Mouse (Mus musculus): ENCODE data around the gene Ceacam9. TPM values are rescaled to one million over a fixed set of nuclear protein-coding genes. Genes with fewer than 3 reads are reported as not detected.

Ceacam9 gene
- polyA plus RNA-seq (2017; shearing (Covaris generic)): not detected

DNA sequence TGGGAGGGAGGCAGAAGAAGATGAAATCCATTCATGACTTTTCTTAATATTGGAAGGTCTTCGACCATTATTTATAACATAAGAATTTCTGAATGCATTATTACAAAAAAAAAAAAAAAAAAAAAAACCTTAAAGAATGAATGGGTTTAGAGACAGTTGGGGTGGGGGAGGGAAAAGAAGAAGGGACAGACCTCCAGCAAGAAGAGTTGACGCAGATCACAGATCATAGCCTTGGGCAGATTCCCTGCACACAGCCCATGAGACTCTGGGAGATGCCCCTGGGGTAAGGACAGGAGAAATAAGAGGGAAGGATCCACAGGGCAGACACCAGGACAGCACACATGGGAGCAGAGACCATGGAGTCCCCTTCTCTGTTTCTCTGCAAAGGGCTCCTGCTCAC lies at the start of gene Ceacam9:
Gene Ceacam9, plus strand, starts transcription at position 301 of the 400 bp plus-strand sequence.

DNA sequence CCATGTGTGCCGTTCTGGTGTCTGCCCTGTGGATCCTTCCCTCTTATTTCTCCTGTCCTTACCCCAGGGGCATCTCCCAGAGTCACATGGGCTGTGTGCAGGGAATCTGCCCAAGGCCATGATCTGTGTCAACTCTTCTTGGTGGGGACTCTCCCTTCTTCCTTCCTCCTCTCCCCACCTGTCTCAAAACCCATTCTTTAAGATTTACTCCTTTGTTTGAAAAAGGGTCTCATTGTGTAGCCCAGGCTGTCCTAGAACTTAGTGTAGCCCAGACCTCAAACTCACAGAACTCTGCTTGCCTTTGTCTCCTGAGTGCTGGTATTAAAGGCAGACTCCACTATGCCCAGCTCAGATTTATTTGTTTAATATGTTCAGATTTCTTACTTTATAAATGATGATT lies 46.1 kb upstream of the Ceacam9 start, which contains the start of gene Ceacam15:
Gene Ceacam15, minus strand, starts transcription at position 101 of the 400 bp plus-strand sequence.

DNA sequence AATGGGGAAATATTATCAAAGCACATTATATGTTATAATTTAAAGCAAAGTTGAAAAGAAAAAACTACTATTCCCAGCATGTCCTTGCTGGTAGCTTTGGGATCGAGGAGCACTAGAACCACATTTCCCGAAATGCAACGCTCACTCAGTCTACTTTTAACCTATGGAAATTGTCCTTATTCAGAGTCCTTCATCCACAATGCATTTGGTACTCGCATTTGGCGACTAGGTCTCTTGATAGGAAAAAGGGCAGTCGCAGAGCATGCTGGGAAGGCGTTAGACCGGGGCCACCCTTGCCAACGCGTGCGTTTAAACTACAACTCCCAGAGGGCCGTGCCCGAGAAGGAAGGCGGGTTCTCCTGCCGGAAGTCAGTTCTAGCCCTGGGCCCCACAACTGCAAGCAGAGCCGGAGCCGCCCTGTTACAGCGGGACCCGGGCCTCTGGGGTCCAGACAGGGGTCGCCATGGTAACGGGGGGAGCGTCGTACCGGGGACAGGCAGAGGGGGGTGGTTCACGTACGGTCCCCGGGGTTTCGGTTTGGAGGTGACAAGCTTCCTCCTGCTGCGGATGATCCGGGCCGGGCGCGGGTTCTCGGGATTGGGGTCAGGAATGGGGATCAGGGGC lies 16.5 kb downstream of the Ceacam9 start, which contains the start of gene Ap2s1:
Gene Ap2s1, plus strand, starts transcription at position 338 of the 624 bp plus-strand sequence.

Other genes starting within 250 kb of the Ceacam9 start
- gene Npas1, start 244.2 kb upstream of the Ceacam9 start, polyA plus RNA-seq (2017; shearing (Covaris generic)): 0.39 TPM
- 8.7 TPM for gene Arhgap35, start 106.9 kb upstream of the Ceacam9 start, polyA plus RNA-seq (2017; shearing (Covaris generic))
- not detected for gene Ceacam15, start 46.2 kb upstream of the Ceacam9 start, polyA plus RNA-seq (2017; shearing (Covaris generic))
- gene Ap2s1, start 16.5 kb downstream of the Ceacam9 start, polyA plus RNA-seq (2017; shearing (Covaris generic)): 85.8 TPM
- gene Slc1a5, start 59.4 kb downstream of the Ceacam9 start, polyA plus RNA-seq (2017; shearing (Covaris generic)): 258 TPM
- gene Strn4, start 94.0 kb downstream of the Ceacam9 start, polyA plus RNA-seq (2017; shearing (Covaris generic)): 79.3 TPM
- 22.8 TPM for gene Fkrp, start 94.8 kb downstream of the Ceacam9 start, polyA plus RNA-seq (2017; shearing (Covaris generic))
- 220 TPM for gene Prkd2, start 121.0 kb downstream of the Ceacam9 start, polyA plus RNA-seq (2017; shearing (Covaris generic))
- 0.15 TPM for gene Dact3, start 153.4 kb downstream of the Ceacam9 start, polyA plus RNA-seq (2017; shearing (Covaris generic))
- not detected for gene Gng8, start 169.9 kb downstream of the Ceacam9 start, polyA plus RNA-seq (2017; shearing (Covaris generic))
- 4.1 TPM for gene Ptgir, start 184.6 kb downstream of the Ceacam9 start, polyA plus RNA-seq (2017; shearing (Covaris generic))
- 59.6 TPM for gene Calm3, start 202.2 kb downstream of the Ceacam9 start, polyA plus RNA-seq (2017; shearing (Covaris generic))
- not detected for gene Pnmal2, start 222.8 kb downstream of the Ceacam9 start, polyA plus RNA-seq (2017; shearing (Covaris generic))
- gene Pnmal1, start 237.8 kb downstream of the Ceacam9 start, polyA plus RNA-seq (2017; shearing (Covaris generic)): not detected

Measured in naive thymus-derived CD4-positive, alpha-beta T cell, adult 5 months (primary cell).